Mouse (Mus musculus): ENCODE data around the gene Tmem171.

DNA sequence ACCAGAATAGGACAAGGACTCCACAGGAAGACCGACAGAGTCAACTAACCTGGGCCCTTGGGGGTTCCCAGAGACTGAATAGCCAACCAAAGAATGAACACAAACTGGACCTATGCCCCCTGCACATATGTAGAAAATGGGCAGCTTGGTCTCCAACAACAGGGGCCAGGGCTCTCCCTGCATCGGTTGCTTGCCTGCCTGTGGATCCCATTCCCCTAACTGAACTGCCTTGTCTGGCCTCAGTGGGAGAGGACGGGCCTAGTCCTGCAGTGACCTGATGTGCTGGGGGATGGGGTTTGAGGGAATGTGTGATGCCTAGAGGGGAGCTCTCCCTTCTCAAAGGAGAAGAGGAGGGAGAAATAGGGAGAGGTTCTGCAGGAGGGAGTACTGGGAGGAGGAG, 25.3 kb downstream of the Tmem171 start:
- TF ChIP-seq EP300 (IDR thresholded peaks at IDR 0.05; ENCODE audit: low read depth) = no peak
- no peak for TF ChIP-seq CTCF (IDR thresholded peaks at IDR 0.05; ENCODE audit: low read depth)
